Comparison of ENCODE assay signal across 13 mouse cellular contexts in genomic region chr8:122526084-122526483, GRCm38 (mm10). TPM values are rescaled to one million over a fixed set of nuclear protein-coding genes. Genes with fewer than 3 reads are reported as not detected.
DNase-seq lines count a peak whose midpoint lies in the region; ATAC-seq and TF ChIP-seq lines count a peak whose summit lies in the region.
"Had no signal": no experiment of that assay in that cellular context is flagged by ENCODE, and none has a peak within 500 bp of the region (broad histone marks: within the 10 kb centered on the region; RNA-seq: fewer than 3 reads in every experiment).

No protein-coding gene starts in this region.

- no peak for ATAC-seq in heart, embryonic 11.5 days (replicated peaks; ENCODE audit: insufficient number of reproducible peaks, low FRiP score, low TSS enrichment)
- ATAC-seq in lung, embryonic 15.5 days (ENCODE audit: borderline replicate concordance, extremely low read depth, low FRiP score, low TSS enrichment): no peak
- ATAC-seq in heart, postnatal 0 days (ENCODE audit: insufficient read depth, low read depth): no peak
- ATAC-seq in liver, embryonic 16.5 days (ENCODE audit: low read depth): no peak

- H3K9me3 ChIP-seq in heart, embryonic 11.5 days (replicated peaks; ENCODE audit: control insufficient read depth, low read length): no peaks in the 10 kb centered on the region
- H3K9me3 ChIP-seq in lung, embryonic 15.5 days: no peaks in the 10 kb centered on the region
- H3K9me3 ChIP-seq in heart, postnatal 0 days (replicated peaks; ENCODE audit: control insufficient read depth, low read length): no peaks in the 10 kb centered on the region
- no peaks in the 10 kb centered on the region for H3K9me3 ChIP-seq in liver, embryonic 16.5 days (replicated peaks; ENCODE audit: control insufficient read depth, low read length)
- H3K9me3 ChIP-seq: hindbrain, embryonic 15.5 days had no signal

- H3K36me3 ChIP-seq in heart, embryonic 11.5 days (ENCODE audit: control insufficient read depth, insufficient read depth, low read length): peaks cover 6% of the 10 kb centered on the region; the same call in 1 of the 2 replicates
- H3K36me3 ChIP-seq in lung, embryonic 15.5 days: no peaks in the 10 kb centered on the region
- H3K36me3 ChIP-seq in heart, postnatal 0 days (replicated peaks; ENCODE audit: control insufficient read depth, insufficient read depth, low read length): no peaks in the 10 kb centered on the region
- H3K36me3 ChIP-seq in liver, embryonic 16.5 days (ENCODE audit: control insufficient read depth, insufficient read depth): no peaks in the 10 kb centered on the region
- H3K36me3 ChIP-seq: hindbrain, embryonic 15.5 days had no signal

- TF ChIP-seq CTCF in heart, postnatal 0 days (IDR thresholded peaks at IDR 0.05; ENCODE audit: low read depth): no peak

- peak overlapping the region; percentile 46 for H3K4me2 ChIP-seq in heart, embryonic 11.5 days
- no peak overlapping the region for H3K4me2 ChIP-seq in lung, embryonic 15.5 days
- H3K4me2 ChIP-seq in heart, postnatal 0 days (ENCODE audit: low read depth, low read length): peak overlapping the region; percentile 16; the same call in 1 of the 2 replicates
- H3K4me2 ChIP-seq in liver, embryonic 16.5 days (ENCODE audit: low read depth, low read length): no peak overlapping the region
- H3K4me2 ChIP-seq: hindbrain, embryonic 15.5 days had no signal

- no peak for DNase-seq in heart, postnatal 25 days (ENCODE audit: low spot score)
- DNase-seq in lung, postnatal 36 days: no peak
- no peak for DNase-seq in heart, postnatal 0 days (ENCODE audit: low spot score)
- DNase-seq in gastrocnemius, postnatal 14 days: no peak
- no peak for DNase-seq in thymus, postnatal 4 days
- DNase-seq: adrenal gland, postnatal 10 days; B cell, adult 2 months; layer of hippocampus, adult 9-11 months had no signal

- H3K4me1 ChIP-seq in heart, embryonic 11.5 days (ENCODE audit: control insufficient read depth, insufficient read depth, low read length): peaks cover 70% of the 10 kb centered on the region
- peaks cover 64% of the 10 kb centered on the region for H3K4me1 ChIP-seq in lung, embryonic 15.5 days
- peaks cover 55% of the 10 kb centered on the region for H3K4me1 ChIP-seq in heart, postnatal 0 days (ENCODE audit: control insufficient read depth, insufficient read depth)
- H3K4me1 ChIP-seq in liver, embryonic 16.5 days (ENCODE audit: control insufficient read depth, low read depth, low read length): peaks cover 56% of the 10 kb centered on the region

- no peaks in the 10 kb centered on the region for H3K27me3 ChIP-seq in heart, embryonic 11.5 days (ENCODE audit: control insufficient read depth, insufficient read depth, low read length)
- no peaks in the 10 kb centered on the region for H3K27me3 ChIP-seq in lung, embryonic 15.5 days
- H3K27me3 ChIP-seq in heart, postnatal 0 days (ENCODE audit: control insufficient read depth, insufficient read depth, low read length): no peaks in the 10 kb centered on the region
- H3K27me3 ChIP-seq in liver, embryonic 16.5 days (ENCODE audit: control insufficient read depth, insufficient read depth, low read depth, low read length): no peaks in the 10 kb centered on the region
- H3K27me3 ChIP-seq: hindbrain, embryonic 15.5 days had no signal

- WGBS in heart, embryonic 11.5 days (ENCODE audit: insufficient replicate concordance): 48% methylated on average over 3 of the region's 3 CpGs
- WGBS in lung, embryonic 15.5 days: 38% methylated on average over 3 of the region's 3 CpGs
- WGBS in heart, postnatal 0 days: 27% methylated on average over 3 of the region's 3 CpGs
- 62% methylated on average over 3 of the region's 3 CpGs for WGBS in liver, embryonic 16.5 days (ENCODE audit: insufficient replicate concordance)

- no peak overlapping the region for H3K4me3 ChIP-seq in heart, embryonic 11.5 days (ENCODE audit: low read depth, low read length)
- no peak overlapping the region for H3K4me3 ChIP-seq in lung, embryonic 15.5 days
- H3K4me3 ChIP-seq in heart, postnatal 0 days (ENCODE audit: low read depth, low read length): no peak overlapping the region
- H3K4me3 ChIP-seq in liver, embryonic 16.5 days (ENCODE audit: low read depth, low read length): no peak overlapping the region
- H3K4me3 ChIP-seq: hindbrain, embryonic 15.5 days; myocyte had no signal

- TF ChIP-seq EP300 in heart, postnatal 0 days (IDR thresholded peaks at IDR 0.05; ENCODE audit: low read depth): no peak

- peak overlapping the region; percentile 58 for H3K9ac ChIP-seq in heart, embryonic 11.5 days (ENCODE audit: low read depth, low read length)
- no peak overlapping the region for H3K9ac ChIP-seq in lung, embryonic 15.5 days
- 0 out of 2 replicates have a peak overlapping the region, but pooled peaks have one; percentile 30 for H3K9ac ChIP-seq in heart, postnatal 0 days (replicated peaks; ENCODE audit: low read depth, low read length)
- peak overlapping the region; percentile 10; the same call in 1 of the 2 replicates for H3K9ac ChIP-seq in liver, embryonic 16.5 days (ENCODE audit: low read depth, low read length)
- H3K9ac ChIP-seq: hindbrain, embryonic 15.5 days had no signal

- intact Hi-C loops in heart, postnatal 25 days (cut with DNase I): loop anchor here (2.0 kb wide), 1 partner anchor 21 kb away; no protein-coding TSS in a partner anchor
- intact Hi-C loops in gastrocnemius, postnatal 14 days (cut with DNase I; ENCODE audit: low total_unique reads): no loop called here

- peak overlapping the region; percentile 90 for H3K27ac ChIP-seq in heart, embryonic 11.5 days (ENCODE audit: low read depth, low read length)
- H3K27ac ChIP-seq in lung, embryonic 15.5 days: peak overlapping the region; percentile 86
- peak overlapping the region; percentile 88 for H3K27ac ChIP-seq in heart, postnatal 0 days (ENCODE audit: low read depth)
- peak overlapping the region; percentile 65 for H3K27ac ChIP-seq in liver, embryonic 16.5 days (ENCODE audit: low read length)
- H3K27ac ChIP-seq: hindbrain, embryonic 15.5 days had no signal

RNA-seq across cellular contexts. Expression of gene Piezo1, which starts 25.0 kb away (rescaled TPM):
- polyA plus RNA-seq in heart, embryonic 11.5 days (2014; fragmentation: Nextera tagmentation; extraction: Ambion mirVana): 17.4 and 19.4 TPM in 2 replicates
- 10 to 100 TPM; 17.2 to 19.1 TPM for total RNA-seq in heart, postnatal 25 days (2021)
- polyA plus RNA-seq in lung, embryonic 15.5 days (2015; fragmentation: Nextera tagmentation; extraction: Ambion mirVana): 18.7 and 23.4 TPM in 2 replicates
- 87.0 and 92.7 TPM in 2 replicates for total RNA-seq in heart, postnatal 0 days (2014; rRNA removed; ENCODE audit: low replicate concordance)
- 8.0 and 10.1 TPM in 2 replicates for polyA plus RNA-seq in heart, postnatal 0 days (2015; fragmentation: Nextera tagmentation; extraction: Ambion mirVana)
- polyA plus RNA-seq in liver, embryonic 16.5 days (2015; fragmentation: Nextera tagmentation; extraction: Ambion mirVana): 11.3 and 15.5 TPM in 2 replicates
- total RNA-seq in gastrocnemius, postnatal 14 days (2021): 10 to 100 TPM; 15.1 to 15.4 TPM

RNA-seq across cellular contexts. Expression of gene Cdt1, which starts 41.7 kb away (rescaled TPM):
- 29.5 and 30.4 TPM in 2 replicates for polyA plus RNA-seq in heart, embryonic 11.5 days (2014; fragmentation: Nextera tagmentation; extraction: Ambion mirVana)
- 1 to 10 TPM; 2.7 to 3.2 TPM for total RNA-seq in heart, postnatal 25 days (2021)
- polyA plus RNA-seq in lung, embryonic 15.5 days (2015; fragmentation: Nextera tagmentation; extraction: Ambion mirVana): 42.7 and 44.9 TPM in 2 replicates
- total RNA-seq in heart, postnatal 0 days (2014; rRNA removed; ENCODE audit: low replicate concordance): 27.5 and 52.3 TPM in 2 replicates
- polyA plus RNA-seq in heart, postnatal 0 days (2015; fragmentation: Nextera tagmentation; extraction: Ambion mirVana): 9.9 and 10.0 TPM in 2 replicates
- polyA plus RNA-seq in liver, embryonic 16.5 days (2015; fragmentation: Nextera tagmentation; extraction: Ambion mirVana): 34.7 and 41.1 TPM in 2 replicates
- 1 to 10 TPM; 1.8 to 3.0 TPM for total RNA-seq in gastrocnemius, postnatal 14 days (2021)

RNA-seq across cellular contexts. Expression of gene Ctu2, which starts 50.1 kb away (rescaled TPM):
- 35.2 and 39.0 TPM in 2 replicates for polyA plus RNA-seq in heart, embryonic 11.5 days (2014; fragmentation: Nextera tagmentation; extraction: Ambion mirVana)
- 10 to 100 TPM in 1 of 2 experiments, 1 to 10 TPM in 1; 7.3 to 11.4 TPM for total RNA-seq in heart, postnatal 25 days (2021)
- 38.3 and 46.8 TPM in 2 replicates for polyA plus RNA-seq in lung, embryonic 15.5 days (2015; fragmentation: Nextera tagmentation; extraction: Ambion mirVana)
- total RNA-seq in heart, postnatal 0 days (2014; rRNA removed; ENCODE audit: low replicate concordance): 19.5 and 28.4 TPM in 2 replicates
- polyA plus RNA-seq in heart, postnatal 0 days (2015; fragmentation: Nextera tagmentation; extraction: Ambion mirVana): 20.9 and 24.3 TPM in 2 replicates
- 9.6 and 12.7 TPM in 2 replicates for polyA plus RNA-seq in liver, embryonic 16.5 days (2015; fragmentation: Nextera tagmentation; extraction: Ambion mirVana)
- total RNA-seq in gastrocnemius, postnatal 14 days (2021): 1 to 10 TPM; 7.6 to 8.6 TPM

RNA-seq across cellular contexts. Expression of gene Rnf166, which starts 50.2 kb away (rescaled TPM):
- polyA plus RNA-seq in heart, embryonic 11.5 days (2014; fragmentation: Nextera tagmentation; extraction: Ambion mirVana): 28.1 and 34.4 TPM in 2 replicates
- 10 to 100 TPM; 35.8 to 38.2 TPM for total RNA-seq in heart, postnatal 25 days (2021)
- polyA plus RNA-seq in lung, embryonic 15.5 days (2015; fragmentation: Nextera tagmentation; extraction: Ambion mirVana): 40.5 and 43.9 TPM in 2 replicates
- 39.7 and 42.7 TPM in 2 replicates for total RNA-seq in heart, postnatal 0 days (2014; rRNA removed; ENCODE audit: low replicate concordance)
- 39.4 and 45.9 TPM in 2 replicates for polyA plus RNA-seq in heart, postnatal 0 days (2015; fragmentation: Nextera tagmentation; extraction: Ambion mirVana)
- 12.7 and 14.0 TPM in 2 replicates for polyA plus RNA-seq in liver, embryonic 16.5 days (2015; fragmentation: Nextera tagmentation; extraction: Ambion mirVana)
- total RNA-seq in gastrocnemius, postnatal 14 days (2021): 10 to 100 TPM; 23.9 to 28.7 TPM

RNA-seq across cellular contexts. Expression of gene Aprt, which starts 50.6 kb away (rescaled TPM):
- polyA plus RNA-seq in heart, embryonic 11.5 days (2014; fragmentation: Nextera tagmentation; extraction: Ambion mirVana): 250 and 262 TPM in 2 replicates
- 10 to 100 TPM; 30.6 to 39.3 TPM for total RNA-seq in heart, postnatal 25 days (2021)
- 314 and 327 TPM in 2 replicates for polyA plus RNA-seq in lung, embryonic 15.5 days (2015; fragmentation: Nextera tagmentation; extraction: Ambion mirVana)
- total RNA-seq in heart, postnatal 0 days (2014; rRNA removed; ENCODE audit: low replicate concordance): 106 and 112 TPM in 2 replicates
- 104 and 119 TPM in 2 replicates for polyA plus RNA-seq in heart, postnatal 0 days (2015; fragmentation: Nextera tagmentation; extraction: Ambion mirVana)
- polyA plus RNA-seq in liver, embryonic 16.5 days (2015; fragmentation: Nextera tagmentation; extraction: Ambion mirVana): 196 and 204 TPM in 2 replicates
- 10 to 100 TPM; 40.1 to 44.1 TPM for total RNA-seq in gastrocnemius, postnatal 14 days (2021)

Comparison
In these comparisons a context has a peak if more than half of its experiments do, and no peak if none do; other contexts are left out.
1. H3K4me2 ChIP-seq: peak in heart, embryonic 11.5 days (single experiment) and heart, postnatal 0 days (single experiment); none in lung, embryonic 15.5 days (single experiment) and liver, embryonic 16.5 days (single experiment).
2. Peak in every context shown above with its lines, with median percentiles within 50 percentile points of each other: H3K27ac ChIP-seq.